ENCODE assay signal across 8 mouse cellular contexts in the genomic region with DNA sequence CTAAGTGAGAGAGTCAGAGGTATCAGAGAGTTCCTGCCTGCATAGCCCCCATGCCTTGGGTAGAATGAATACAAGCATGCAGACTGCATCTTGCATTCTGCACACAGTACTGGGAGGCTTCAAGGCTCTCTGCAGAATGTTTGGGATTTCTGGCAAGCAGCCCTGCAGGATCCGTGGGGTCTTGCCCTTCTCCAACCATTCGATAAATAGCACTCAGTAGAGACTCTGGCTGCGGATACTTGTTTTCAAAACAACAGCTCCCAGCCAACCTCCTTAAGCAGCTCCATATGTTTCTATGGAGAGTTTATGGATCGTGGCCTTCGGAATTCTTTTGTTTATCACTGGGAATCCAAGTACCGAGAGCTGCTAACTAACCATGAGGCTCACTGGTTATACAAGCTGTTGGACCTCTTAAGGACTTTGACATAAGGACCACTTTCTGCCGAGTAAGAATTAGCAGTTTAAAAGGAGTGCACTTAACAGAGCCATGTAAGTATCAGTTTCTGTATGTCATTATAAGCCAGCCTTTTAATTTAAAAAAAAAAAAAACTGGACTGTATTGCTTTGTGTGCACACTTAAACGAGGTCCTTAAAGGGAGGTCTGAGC.
DNase-seq lines count a peak whose midpoint lies in the region; ATAC-seq and TF ChIP-seq lines count a peak whose summit lies in the region.
"Had no signal": no experiment of that assay in that cellular context is flagged by ENCODE, and none has a peak within 500 bp of the region (broad histone marks: within the 10 kb centered on the region; RNA-seq: fewer than 3 reads in every experiment).

No protein-coding gene starts in this region.

- no peaks in the 10 kb centered on the region; the same call in 1 of the 2 replicates for H3K9me3 ChIP-seq in midbrain, embryonic 16.5 days (replicated peaks; ENCODE audit: control insufficient read depth, low read length, poor library complexity, severe bottlenecking)
- no peaks in the 10 kb centered on the region for H3K9me3 ChIP-seq in midbrain, embryonic 15.5 days
- H3K9me3 ChIP-seq in limb, embryonic 10.5 days (replicated peaks): no peaks in the 10 kb centered on the region
- no peaks in the 10 kb centered on the region for H3K9me3 ChIP-seq in stomach, postnatal 0 days (ENCODE audit: control insufficient read depth, low read length)

- 60% methylated on average over 8 of the region's 8 CpGs for WGBS in midbrain, embryonic 16.5 days
- 63% methylated on average over 8 of the region's 8 CpGs for WGBS in midbrain, embryonic 15.5 days
- WGBS in limb, embryonic 10.5 days: 27% methylated on average over 8 of the region's 8 CpGs
- WGBS in stomach, postnatal 0 days: 44% methylated on average over 8 of the region's 8 CpGs

- peak; percentile 48; the same call in 1 of the 2 replicates for ATAC-seq in midbrain, embryonic 16.5 days
- no peak for ATAC-seq in midbrain, embryonic 15.5 days (replicated peaks)
- peak; percentile 64; the same call in 1 of the 2 replicates for ATAC-seq in stomach, postnatal 0 days (ENCODE audit: low FRiP score, low TSS enrichment)
- ATAC-seq: Patski had no signal

- no peak overlapping the region for H3K9ac ChIP-seq in midbrain, embryonic 16.5 days (ENCODE audit: low read depth, low read length)
- H3K9ac ChIP-seq in midbrain, embryonic 15.5 days: no peak overlapping the region
- no peak overlapping the region for H3K9ac ChIP-seq in stomach, postnatal 0 days (ENCODE audit: low read length)

- no peak for TF ChIP-seq CTCF in stomach, postnatal 0 days (IDR thresholded peaks at IDR 0.05; ENCODE audit: low read depth)

- H3K4me3 ChIP-seq in midbrain, embryonic 16.5 days (ENCODE audit: low read depth, low read length): no peak overlapping the region
- no peak overlapping the region for H3K4me3 ChIP-seq in midbrain, embryonic 15.5 days
- no peak overlapping the region for H3K4me3 ChIP-seq in limb, embryonic 10.5 days
- H3K4me3 ChIP-seq in stomach, postnatal 0 days (ENCODE audit: low read depth, low read length): no peak overlapping the region

- H3K36me3 ChIP-seq in midbrain, embryonic 16.5 days (ENCODE audit: control insufficient read depth, insufficient read depth, low read length): no peaks in the 10 kb centered on the region
- H3K36me3 ChIP-seq in midbrain, embryonic 15.5 days (replicated peaks): no peaks in the 10 kb centered on the region
- H3K36me3 ChIP-seq in limb, embryonic 10.5 days: no peaks in the 10 kb centered on the region
- no peaks in the 10 kb centered on the region for H3K36me3 ChIP-seq in stomach, postnatal 0 days (ENCODE audit: control insufficient read depth, insufficient read depth, low read length)

- H3K27ac ChIP-seq in midbrain, embryonic 16.5 days (ENCODE audit: low read length): no peak overlapping the region
- no peak overlapping the region for H3K27ac ChIP-seq in midbrain, embryonic 15.5 days
- H3K27ac ChIP-seq in limb, embryonic 10.5 days: peak overlapping the region; percentile 77
- H3K27ac ChIP-seq in stomach, postnatal 0 days (replicated peaks): no peak overlapping the region

- H3K4me2 ChIP-seq in midbrain, embryonic 16.5 days (ENCODE audit: low read length): no peak overlapping the region
- H3K4me2 ChIP-seq in midbrain, embryonic 15.5 days: no peak overlapping the region
- no peak overlapping the region for H3K4me2 ChIP-seq in stomach, postnatal 0 days (replicated peaks; ENCODE audit: low read depth)

- DNase-seq in forelimb bud, embryonic 11.5 days (ENCODE audit: low read depth, low spot score): peak; percentile 46
- peak; percentile 40 for DNase-seq in limb, embryonic 10.5 days (ENCODE audit: low spot score)
- no peak for DNase-seq in stomach, postnatal 0 days (ENCODE audit: low spot score)
- no peak for DNase-seq in spleen, postnatal 36 days (ENCODE audit: low spot score in 2 of 2)
- DNase-seq in heart, adult 11 months: no peak

- TF ChIP-seq EP300 in stomach, postnatal 0 days (optimal IDR thresholded peaks at IDR 0.05): no peak

- peaks cover 4% of the 10 kb centered on the region; the same call in 1 of the 2 replicates for H3K4me1 ChIP-seq in midbrain, embryonic 16.5 days (ENCODE audit: control insufficient read depth, insufficient read depth, low read length)
- H3K4me1 ChIP-seq in midbrain, embryonic 15.5 days: no peaks in the 10 kb centered on the region
- H3K4me1 ChIP-seq in limb, embryonic 10.5 days: peaks cover 39% of the 10 kb centered on the region
- H3K4me1 ChIP-seq in stomach, postnatal 0 days (replicated peaks; ENCODE audit: control insufficient read depth, insufficient read depth): 0 out of 2 replicates have a peak, but pooled peaks cover 4% of the 10 kb centered on the region

- H3K27me3 ChIP-seq in midbrain, embryonic 16.5 days (ENCODE audit: control insufficient read depth, insufficient read depth, low read depth, low read length): no peaks in the 10 kb centered on the region
- H3K27me3 ChIP-seq in midbrain, embryonic 15.5 days (replicated peaks): no peaks in the 10 kb centered on the region
- no peaks in the 10 kb centered on the region for H3K27me3 ChIP-seq in limb, embryonic 10.5 days (ENCODE audit: low read depth, poor library complexity, severe bottlenecking)
- no peaks in the 10 kb centered on the region for H3K27me3 ChIP-seq in stomach, postnatal 0 days (ENCODE audit: control insufficient read depth, insufficient read depth, low read length)
- H3K27me3 ChIP-seq: Patski had no signal

Comparison
In these comparisons a context has a peak if more than half of its experiments do, and no peak if none do; other contexts are left out.
1. DNase-seq: peak in forelimb bud, embryonic 11.5 days (single experiment) and limb, embryonic 10.5 days (single experiment); none in stomach, postnatal 0 days (single experiment), spleen, postnatal 36 days (0 of 2) and heart, adult 11 months (single experiment).